Mouse (Mus musculus) hindbrain, embryonic 11.5 days (tissue): ENCODE data around the gene Mre11a. TPM values are rescaled to one million over a fixed set of nuclear protein-coding genes. Genes with fewer than 3 reads are reported as not detected.

Experiments
- ATAC-seq: fragments of 200-750 bp; cut with Nextera tagmentation; 2 replicates; pipeline ENCODE4 v1.8.0; 2017; ENCODE audit warnings: mild to moderate bottlenecking, moderate TSS enrichment, moderate library complexity; ENCODE audit not compliant: low FRiP score
- DNase-seq: peaks from one replicate; pipeline ENCODE4 v3.0.0-alpha.2; 2015; ENCODE audit warnings: low spot score
- H3K27ac ChIP-seq: fragments of 300-500 bp; sonication (generic); 2 replicates; pipeline ENCODE4 v1.5.1; 2014; ENCODE audit warnings: mild to moderate bottlenecking, low read depth, low read length
- H3K27me3 ChIP-seq: fragments of 300-500 bp; sonication (generic); 2 replicates; pipeline ENCODE4 v1.6.1; 2014; ENCODE audit warnings: mild to moderate bottlenecking, low read length, moderate library complexity, mixed read lengths; ENCODE audit not compliant: control insufficient read depth, insufficient read depth
- H3K36me3 ChIP-seq: fragments of 300-500 bp; sonication (generic); 2 replicates; pipeline ENCODE4 v1.6.1; 2014; ENCODE audit warnings: mild to moderate bottlenecking, low read length, moderate library complexity, mixed read lengths; ENCODE audit not compliant: control insufficient read depth, insufficient read depth
- H3K4me1 ChIP-seq: fragments of 300-500 bp; sonication (generic); replicated peaks from 2 replicates; pipeline ENCODE4 v1.6.1; 2014; ENCODE audit warnings: low read length, mixed read lengths; ENCODE audit not compliant: control insufficient read depth, insufficient read depth
- H3K4me2 ChIP-seq: fragments of 300-500 bp; sonication (generic); replicated peaks from 2 replicates; pipeline ENCODE4 v1.6.1; 2014; ENCODE audit warnings: mild to moderate bottlenecking, low read depth, low read length
- H3K4me3 ChIP-seq: fragments of 300-500 bp; sonication (generic); 2 replicates; pipeline ENCODE4 v1.5.1; 2014; ENCODE audit warnings: low read depth, low read length
- H3K9ac ChIP-seq: fragments of 300-500 bp; sonication (generic); 2 replicates; pipeline ENCODE4 v1.6.1; 2014; ENCODE audit warnings: low read depth, low read length
- H3K9me3 ChIP-seq: fragments of 300-500 bp; sonication (generic); 2 replicates; pipeline ENCODE4 v1.6.1; 2016; ENCODE audit warnings: low read length; ENCODE audit not compliant: control insufficient read depth
- WGBS: fragments of 180-500 bp; shearing (Covaris S2); extraction: QIAGEN DNeasy Blood & Tissue Kit; methylation state at CpG from one replicate; pipeline ENCODE4 v1.1.7; 2014; 5-methylcytosine and 5-hydroxymethylcytosine counted together
- polyA plus RNA-seq: library from polyadenylated mRNA; unstranded; fragments of >200 nt; fragmentation: Nextera tagmentation; extraction: Ambion mirVana; gene quantifications from 2 replicates; pipeline ENCODE4 v1.2.1, GENCODE M21; 2014

The Mre11a gene
- polyA plus RNA-seq, 1 experiment from 2014 or later: 35.7 TPM

GRCm38 (mm10) chr9:14754469-14754868 is 30.0 kb upstream of the Mre11a start:
- Histone ChIP-seq H3K27me3 (peaks cover 10% of the 10 kb centered on the region; the same call in 1 of the 2 replicates), H3K9ac (no peak overlapping the region), H3K9me3 (no peaks in the 10 kb centered on the region), H3K4me3 (no peak overlapping the region), H3K27ac (no peak overlapping the region), H3K4me1 (peaks cover 3% of the 10 kb centered on the region; the same call in 1 of the 2 replicates), H3K4me2 (no peak overlapping the region), H3K36me3 (no peaks in the 10 kb centered on the region)
- WGBS: 89% methylated on average over 3 of the region's 3 CpGs
- ATAC-seq (no peak), DNase-seq (no peak)

- no peak overlapping the region for H3K27ac ChIP-seq
- H3K4me3 ChIP-seq: no peak overlapping the region
- 77% methylated on average over 7 of the region's 7 CpGs for WGBS
- no peaks in the 10 kb centered on the region for H3K27me3 ChIP-seq
- H3K9ac ChIP-seq: no peak overlapping the region
- no peaks in the 10 kb centered on the region for H3K9me3 ChIP-seq
- H3K4me1 ChIP-seq: no peaks in the 10 kb centered on the region
- ATAC-seq: no peak
- no peak overlapping the region for H3K4me2 ChIP-seq
- no peaks in the 10 kb centered on the region for H3K36me3 ChIP-seq
- no peak for DNase-seq
Observed at GRCm38 (mm10) chr9:14758590-14758989, 25.9 kb upstream of the Mre11a start.

DNA sequence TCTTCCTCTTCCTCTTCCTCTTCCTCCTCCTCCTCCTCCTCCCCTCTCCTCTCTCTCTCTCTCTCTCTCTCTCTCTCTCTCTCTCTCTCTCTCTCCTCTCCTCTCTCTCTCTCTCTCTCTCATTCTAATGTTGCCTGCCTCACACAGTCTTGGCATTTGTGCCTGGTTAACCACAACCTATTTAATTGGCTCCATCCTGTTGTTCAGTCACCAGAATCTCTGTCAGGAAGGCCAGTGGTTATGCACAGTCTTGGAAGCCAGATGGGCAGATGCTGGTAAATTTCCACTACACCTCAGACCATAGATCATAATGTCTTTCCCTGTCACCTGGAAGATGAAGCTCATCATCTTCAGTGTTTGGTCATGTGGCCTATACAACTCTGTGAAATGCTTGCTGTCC is 25.2 kb upstream of the Mre11a start:
- Histone ChIP-seq H3K4me2 (no peak overlapping the region), H3K27me3 (no peaks in the 10 kb centered on the region), H3K9ac (no peak overlapping the region), H3K4me1 (no peaks in the 10 kb centered on the region), H3K9me3 (no peaks in the 10 kb centered on the region), H3K4me3 (no peak overlapping the region), H3K27ac (no peak overlapping the region), H3K36me3 (no peaks in the 10 kb centered on the region)
- ATAC-seq (no peak), DNase-seq (no peak)

DNA sequence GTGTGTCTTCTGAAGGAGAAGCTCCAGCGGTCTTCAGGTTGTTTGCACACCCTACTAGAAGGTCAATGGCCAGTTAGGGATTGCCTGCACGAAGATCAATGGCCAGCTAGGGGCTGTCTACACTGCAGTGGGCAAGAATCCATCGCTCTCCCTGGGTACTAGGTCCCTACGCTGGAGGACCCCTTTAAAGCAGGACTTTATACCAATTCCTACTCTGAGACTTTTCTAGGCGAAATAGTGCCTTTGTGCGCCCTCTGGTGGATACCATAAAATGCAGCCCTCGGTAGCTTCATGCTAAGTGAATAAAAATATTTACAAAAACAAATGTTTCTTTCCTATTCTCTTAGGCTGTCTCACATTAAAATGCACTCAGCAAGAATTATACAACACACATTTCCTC is 19.7 kb upstream of the Mre11a start:
- Histone ChIP-seq H3K4me2 (no peak overlapping the region), H3K27me3 (no peaks in the 10 kb centered on the region), H3K36me3 (no peaks in the 10 kb centered on the region), H3K4me1 (no peaks in the 10 kb centered on the region), H3K9ac (no peak overlapping the region), H3K4me3 (no peak overlapping the region), H3K9me3 (no peaks in the 10 kb centered on the region), H3K27ac (no peak overlapping the region)
- WGBS: 30% methylated on average over 7 of the region's 7 CpGs
- 0 out of 2 replicates have a peak, but pooled peaks have one; percentile 14 for ATAC-seq
- DNase-seq: peak; percentile 76

- Histone ChIP-seq H3K27me3 (no peaks in the 10 kb centered on the region; the same call in 1 of the 2 replicates), H3K36me3 (no peaks in the 10 kb centered on the region), H3K4me3 (no peak overlapping the region), H3K4me1 (no peaks in the 10 kb centered on the region), H3K4me2 (no peak overlapping the region), H3K27ac (no peak overlapping the region), H3K9ac (no peak overlapping the region), H3K9me3 (no peaks in the 10 kb centered on the region)
- DNase-seq (no peak), ATAC-seq (no peak)
- 61% methylated on average over 5 of the region's 6 CpGs for WGBS
Observed at GRCm38 (mm10) chr9:14769811-14770210, 14.6 kb upstream of the Mre11a start.

DNA sequence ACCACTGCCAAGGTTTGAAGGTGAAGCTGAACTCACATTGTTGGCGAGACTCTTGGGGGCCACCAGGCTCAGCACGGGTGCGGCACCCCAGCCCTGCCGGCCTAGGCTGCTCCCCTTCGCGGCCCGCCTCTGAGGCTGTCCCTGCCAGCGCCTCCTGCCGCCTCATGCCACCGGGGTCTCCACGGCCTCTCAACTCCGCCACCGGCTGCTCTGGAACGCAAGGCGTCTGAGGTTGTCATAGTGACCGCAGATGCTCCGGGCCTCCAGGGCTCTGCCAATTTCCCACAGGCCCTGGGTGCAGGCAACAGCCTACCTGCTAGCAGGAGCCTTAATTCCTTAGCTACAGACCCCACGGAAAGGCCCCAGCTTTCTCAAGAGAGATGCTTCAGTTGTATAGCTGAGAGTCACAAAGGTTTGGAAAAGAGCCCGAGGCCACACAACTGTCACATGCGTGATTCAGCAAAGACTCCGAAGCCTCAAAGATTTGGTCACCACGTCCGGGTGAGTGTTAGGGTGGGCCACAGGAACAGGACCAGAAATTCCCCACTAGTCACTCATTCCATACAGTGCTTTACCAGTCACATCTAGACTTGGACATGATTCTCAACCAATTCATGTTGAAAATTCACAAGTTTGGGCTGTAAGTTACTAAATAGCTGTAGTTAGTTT is 13.5 kb upstream of the Mre11a start, which contains the start of gene 1700012B09Rik:
Gene 1700012B09Rik (minus strand): TSS at position 228 of the 669 bp plus-strand sequence.
- H3K4me2 ChIP-seq: peak within 1 kb of the TSS; percentile 14; the same call in 1 of the 2 replicates
- no peaks in the 10 kb centered on the region for H3K4me1 ChIP-seq
- ATAC-seq: peak; percentile 63
- no peaks in the 10 kb centered on the region for H3K36me3 ChIP-seq
- WGBS: 20% methylated on average over 23 of the region's 23 CpGs
- H3K9ac ChIP-seq: no peak within 1 kb of the TSS
- no peaks in the 10 kb centered on the region for H3K9me3 ChIP-seq
- DNase-seq: peak; percentile 42
- H3K27ac ChIP-seq: no peak within 1 kb of the TSS
- H3K4me3 ChIP-seq: no peak within 1 kb of the TSS
- no peaks in the 10 kb centered on the region; the same call in 1 of the 2 replicates for H3K27me3 ChIP-seq

DNA sequence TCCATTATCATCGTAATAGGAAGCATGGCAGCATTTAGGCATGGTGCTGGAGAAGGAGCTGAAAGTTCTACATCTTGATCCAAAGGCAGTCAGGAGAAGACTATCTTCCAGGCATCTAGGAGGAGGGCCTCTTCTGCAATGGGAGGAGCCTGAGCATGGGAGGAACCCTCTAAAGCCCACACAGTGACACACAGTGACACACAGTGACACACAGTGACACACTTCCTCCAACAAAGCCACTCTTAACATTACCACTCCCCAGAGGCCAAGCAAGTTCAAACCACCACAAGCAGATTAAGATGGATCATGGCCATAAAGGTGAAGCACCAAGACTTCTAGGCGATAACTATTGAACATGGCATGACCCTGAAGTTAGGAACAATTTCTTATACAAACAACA is 12.4 kb upstream of the Mre11a start:
- H3K4me2 ChIP-seq: no peak overlapping the region
- DNase-seq (no peak), ATAC-seq (no peak)
- H3K4me1 ChIP-seq: no peaks in the 10 kb centered on the region
- H3K9ac ChIP-seq: no peak overlapping the region
- no peaks in the 10 kb centered on the region for H3K9me3 ChIP-seq
- WGBS: 92% methylated on average over 2 of the region's 2 CpGs
- no peaks in the 10 kb centered on the region for H3K36me3 ChIP-seq
- H3K27me3 ChIP-seq: no peaks in the 10 kb centered on the region; the same call in 1 of the 2 replicates
- no peak overlapping the region for H3K27ac ChIP-seq
- no peak overlapping the region for H3K4me3 ChIP-seq

- no peaks in the 10 kb centered on the region; the same call in 1 of the 2 replicates for H3K27me3 ChIP-seq
- no peak overlapping the region for H3K4me3 ChIP-seq
- no peak overlapping the region for H3K9ac ChIP-seq
- DNase-seq (no peak), ATAC-seq (no peak)
- H3K27ac ChIP-seq: no peak overlapping the region
- H3K36me3 ChIP-seq: no peaks in the 10 kb centered on the region
- H3K4me2 ChIP-seq: no peak overlapping the region
- H3K9me3 ChIP-seq: no peaks in the 10 kb centered on the region
- WGBS: 52% methylated on average over 2 of the region's 2 CpGs
- H3K4me1 ChIP-seq: no peaks in the 10 kb centered on the region
Observed at GRCm38 (mm10) chr9:14773813-14774212, 10.6 kb upstream of the Mre11a start.

DNA sequence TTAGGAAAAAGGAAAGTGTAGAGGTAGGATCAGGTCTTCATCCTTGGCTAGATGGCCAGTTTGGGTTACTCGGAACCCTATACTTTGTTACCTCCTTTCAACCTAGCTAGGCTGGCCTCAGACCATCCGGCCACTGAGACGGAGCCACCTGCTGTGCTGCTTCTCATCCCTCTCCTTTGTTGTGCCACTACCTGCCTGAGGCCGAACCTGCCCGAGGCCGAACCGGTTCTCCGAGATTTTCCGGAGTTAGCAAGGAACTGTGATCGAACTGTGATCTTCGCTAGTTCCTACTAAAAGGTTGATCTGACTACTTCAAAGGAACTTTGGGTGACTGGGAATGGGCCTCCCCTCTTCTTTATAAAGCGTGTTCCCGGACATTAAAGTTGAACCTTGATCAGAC is 6.1 kb upstream of the Mre11a start:
- no peak overlapping the region for H3K4me3 ChIP-seq
- 41% methylated on average over 13 of the region's 13 CpGs for WGBS
- no peaks in the 10 kb centered on the region for H3K9me3 ChIP-seq
- H3K27me3 ChIP-seq: no peaks in the 10 kb centered on the region
- no peak overlapping the region for H3K9ac ChIP-seq
- no peak overlapping the region for H3K4me2 ChIP-seq
- no peak overlapping the region for H3K27ac ChIP-seq
- H3K4me1 ChIP-seq: no peaks in the 10 kb centered on the region
- ATAC-seq: no peak
- no peak for DNase-seq
- H3K36me3 ChIP-seq: peaks cover 4% of the 10 kb centered on the region; the same call in 1 of the 2 replicates
